12 mouse cellular contexts compared by ENCODE assay signal in genomic region chr11:26640314-26640785, GRCm38 (mm10). TPM values are rescaled to one million over a fixed set of nuclear protein-coding genes. Genes with fewer than 3 reads are reported as not detected.
DNase-seq lines count a peak whose midpoint lies in the region; ATAC-seq and TF ChIP-seq lines count a peak whose summit lies in the region.
"Had no signal": no experiment of that assay in that cellular context is flagged by ENCODE, and none has a peak within 500 bp of the region (broad histone marks: within the 10 kb centered on the region; RNA-seq: fewer than 3 reads in every experiment).

No protein-coding gene starts in this region.

- H3K9ac ChIP-seq in liver, embryonic 15.5 days, result no peak overlapping the region

- no peak overlapping the region for H3K4me3 ChIP-seq in lung, adult 2 months (replicated peaks; ENCODE audit: extremely low read depth, low read depth, low read length)
- no peak overlapping the region for H3K4me3 ChIP-seq in liver, embryonic 15.5 days (replicated peaks)
- H3K4me3 ChIP-seq: embryonic facial prominence, embryonic 10.5 days; heart, adult 2 months had no signal

- H3K36me3 ChIP-seq in liver, embryonic 15.5 days (replicated peaks), result no peaks in the 10 kb centered on the region
- H3K36me3 ChIP-seq: embryonic facial prominence, embryonic 10.5 days had no signal

- no peak overlapping the region; the same call in 1 of the 2 replicates for H3K4me2 ChIP-seq in liver, embryonic 15.5 days

- peak; percentile 72 for ATAC-seq in liver, embryonic 15.5 days (ENCODE audit: insufficient read depth)
- ATAC-seq: midbrain, embryonic 16.5 days had no signal

- H3K4me1 ChIP-seq in lung, adult 2 months (ENCODE audit: control insufficient read depth, insufficient read depth, low read length), result no peaks in the 10 kb centered on the region
- no peaks in the 10 kb centered on the region for H3K4me1 ChIP-seq in liver, embryonic 15.5 days (replicated peaks)
- H3K4me1 ChIP-seq: embryonic facial prominence, embryonic 10.5 days had no signal

- peak; percentile 18 to 19 for DNase-seq in lung, adult 18-20 months
- DNase-seq in lung, adult 2 months, result no peak
- peak; percentile 15 for DNase-seq in T-cell, adult 2 months (ENCODE audit: low spot score)
- DNase-seq in spleen, postnatal 36 days (ENCODE audit: low spot score in 2 of 2), result peak; percentile 76 to 81
- no peak for DNase-seq in cerebellum, adult 11 months
- DNase-seq in frontal cortex, postnatal 14 days (ENCODE audit: low spot score in 2 of 2), result no peak
- no peak for DNase-seq in adrenal gland, postnatal 14 days

- no peaks in the 10 kb centered on the region for H3K9me3 ChIP-seq in liver, embryonic 15.5 days (replicated peaks)
- H3K9me3 ChIP-seq: embryonic facial prominence, embryonic 10.5 days had no signal

- 55% methylated on average over 8 of the region's 8 CpGs for WGBS in lung, adult 2 months
- WGBS in liver, embryonic 15.5 days (ENCODE audit: insufficient replicate concordance), result 12% methylated on average over 8 of the region's 8 CpGs

- H3K27ac ChIP-seq in liver, embryonic 15.5 days (replicated peaks), result 0 out of 2 replicates have a peak overlapping the region, but pooled peaks have one; percentile 33
- H3K27ac ChIP-seq: embryonic facial prominence, embryonic 10.5 days; heart, adult 2 months had no signal

- TF ChIP-seq CTCF in lung, adult 2 months (IDR thresholded peaks at IDR 0.05; ENCODE audit: insufficient read depth, low read length), result no peak

- no peak for TF ChIP-seq POLR2A in lung, adult 2 months (IDR thresholded peaks at IDR 0.05; ENCODE audit: borderline replicate concordance, extremely low read depth, low read depth, low read length)

- no peaks in the 10 kb centered on the region for H3K27me3 ChIP-seq in liver, embryonic 15.5 days

RNA-seq across cellular contexts. Expression of gene Vrk2, which starts 46.6 kb away (rescaled TPM):
- 0.83 and 2.5 TPM in 2 replicates for polyA plus RNA-seq in lung, adult 2 months (2012; rRNA removed)
- polyA plus RNA-seq in liver, embryonic 15.5 days (2015; fragmentation: Nextera tagmentation; extraction: Ambion mirVana), result 22.6 and 23.8 TPM in 2 replicates
- total RNA-seq in adrenal gland, postnatal 14 days (2021), result 11.6 and 12.2 TPM in 2 replicates

RNA-seq across cellular contexts. Expression of gene Gm6899, which starts 47.3 kb away (rescaled TPM):
- not detected in 2 replicates for polyA plus RNA-seq in lung, adult 2 months (2012; rRNA removed)
- polyA plus RNA-seq in liver, embryonic 15.5 days (2015; fragmentation: Nextera tagmentation; extraction: Ambion mirVana), result 0.23 TPM in 1 of 2 replicates, not detected in the other
- total RNA-seq in adrenal gland, postnatal 14 days (2021), result not detected in 2 replicates
- total RNA-seq: heart, adult 2 months; layer of hippocampus, postnatal 14 days had no signal
- polyA plus RNA-seq: heart, adult 2 months; midbrain, embryonic 16.5 days had no signal

Comparison
In these comparisons a context has a peak if more than half of its experiments do, and no peak if none do; other contexts are left out.
1. DNase-seq: peak in lung, adult 18-20 months (2 of 2), T-cell, adult 2 months (single experiment) and spleen, postnatal 36 days (2 of 2); none in lung, adult 2 months (single experiment), cerebellum, adult 11 months (single experiment), frontal cortex, postnatal 14 days (0 of 2) and adrenal gland, postnatal 14 days (single experiment).